Mouse (Mus musculus) MEL (cell line): ENCODE data around the gene Tep1. TPM values are rescaled to one million over a fixed set of nuclear protein-coding genes. Genes with fewer than 3 reads are reported as not detected.

Experiments
- DNase-seq: peaks from one replicate; pipeline ENCODE4 v3.0.0; 2011; ENCODE audit warnings: low read depth, low spot score
- H3K27ac ChIP-seq: 2 replicates; pipeline ENCODE4 v1.5.1; 2012; ENCODE audit warnings: low read depth, mild to moderate bottlenecking, control low read depth, low read length, moderate library complexity; ENCODE audit not compliant: control insufficient read depth
- H3K27me3 ChIP-seq, 2 experiments: fragments of 150-350 bp in 1 of 2; sonication (generic) in 1 of 2; 2 replicates each; pipeline ENCODE4 v1.6.1; 2012; ENCODE audit warnings: low read length in 2 of 2, mild to moderate bottlenecking in 2 of 2, improper control_type of control experiment in 1 of 2, moderate library complexity in 1 of 2; ENCODE audit not compliant: insufficient read depth in 2 of 2, control insufficient read depth in 1 of 2
- H3K36me3 ChIP-seq, 2 experiments: 2 replicates each; pipeline ENCODE4 v1.6.1; 2012 to 2014; ENCODE audit warnings: low read length in 2 of 2, improper control_type of control experiment in 1 of 2, inconsistent platforms in 1 of 2, mild to moderate bottlenecking in 1 of 2; ENCODE audit not compliant: insufficient read depth in 2 of 2, control insufficient read depth in 1 of 2
- H3K4me1 ChIP-seq, 2 experiments: fragments of 150-350 bp in 1 of 2; sonication (generic) in 1 of 2; 2 replicates each; pipeline ENCODE4 v1.6.1; 2012; ENCODE audit warnings: low read length in 2 of 2, improper control_type of control experiment in 1 of 2, mild to moderate bottlenecking in 1 of 2; ENCODE audit not compliant: insufficient read depth in 2 of 2, control insufficient read depth in 1 of 2
- H3K4me3 ChIP-seq, 2 experiments: fragments of 150-350 bp in 1 of 2; sonication (generic) in 1 of 2; 2 replicates each; pipeline ENCODE4 v1.5.1; 2012; ENCODE audit warnings: low read depth in 2 of 2, low read length in 2 of 2, mild to moderate bottlenecking in 2 of 2, moderate library complexity in 2 of 2, control low read depth in 1 of 2, improper control_type of control experiment in 1 of 2; ENCODE audit not compliant: control insufficient read depth in 1 of 2, insufficient read depth in 1 of 2
- H3K79me2 ChIP-seq: 2 replicates; pipeline ENCODE4 v1.6.1; 2012; ENCODE audit warnings: mild to moderate bottlenecking, low read length, moderate library complexity; ENCODE audit not compliant: control insufficient read depth, poor library complexity, insufficient read depth
- H3K9ac ChIP-seq: 2 replicates; pipeline ENCODE4 v1.6.1; 2012; ENCODE audit warnings: low read depth, mild to moderate bottlenecking, control low read depth, low read length, moderate library complexity; ENCODE audit not compliant: control insufficient read depth, poor library complexity, severe bottlenecking
- H3K9me3 ChIP-seq: fragments of 150-350 bp; sonication (generic); replicated peaks from 2 replicates; pipeline ENCODE4 v1.6.1; 2012; ENCODE audit warnings: mild to moderate bottlenecking, low read length, improper control_type of control experiment, moderate library complexity; ENCODE audit not compliant: insufficient read depth
- CHD2 ChIP-seq: IDR thresholded peaks from 2 replicates; pipeline ENCODE4 v1.6.1; 2011; ENCODE audit warnings: low read length, improper control_type of control experiment
- CTCF ChIP-seq, 3 experiments: IDR thresholded peaks in 2 of 3; conservative IDR thresholded peaks in 1 of 3; 2 replicates each; pipeline ENCODE4 v1.5.1; 2011 to 2012; ENCODE audit warnings: low read length in 3 of 3, low read depth in 2 of 3, mild to moderate bottlenecking in 2 of 3, improper control_type of control experiment in 1 of 3, inconsistent platforms in 1 of 3, mixed read lengths in 1 of 3, moderate library complexity in 1 of 3; ENCODE audit not compliant: control insufficient read depth in 1 of 3, insufficient read depth in 1 of 3, poor library complexity in 1 of 3, severe bottlenecking in 1 of 3
- E2F4 ChIP-seq: IDR thresholded peaks from 2 replicates; pipeline ENCODE4 v1.6.1; 2011; ENCODE audit warnings: low read depth, low read length, improper control_type of control experiment, borderline replicate concordance
- JUND ChIP-seq: IDR thresholded peaks from 2 replicates; pipeline ENCODE4 v1.6.1; 2011; ENCODE audit warnings: low read depth, mild to moderate bottlenecking, improper control_type of control experiment, low read length
- MEF2A ChIP-seq: IDR thresholded peaks from 2 replicates; pipeline ENCODE4 v1.6.1; 2014; ENCODE audit warnings: low read depth, mild to moderate bottlenecking, inconsistent platforms, low read length, improper control_type of control experiment; ENCODE audit not compliant: poor library complexity, insufficient replicate concordance, severe bottlenecking; ENCODE audit errors: extremely low read depth
- MXI1 ChIP-seq: IDR thresholded peaks from 2 replicates; pipeline ENCODE4 v1.6.1; 2011; ENCODE audit warnings: mild to moderate bottlenecking, low read depth, low read length, improper control_type of control experiment
- MYB ChIP-seq: IDR thresholded peaks from 2 replicates; pipeline ENCODE4 v1.6.1; 2011; ENCODE audit warnings: mild to moderate bottlenecking, low read depth, low read length, improper control_type of control experiment
- MYC ChIP-seq: IDR thresholded peaks from 2 replicates; pipeline ENCODE4 v1.6.1; 2011; ENCODE audit warnings: low read depth, mild to moderate bottlenecking, low read length, improper control_type of control experiment, moderate library complexity
- NELFE ChIP-seq: IDR thresholded peaks from 2 replicates; pipeline ENCODE4 v1.6.1; 2011; ENCODE audit warnings: low read depth, low read length, improper control_type of control experiment
- POLR2A ChIP-seq, 2 experiments: IDR thresholded peaks; 2 replicates each; pipeline ENCODE4 v1.6.1; 2011 to 2012; ENCODE audit warnings: low read length in 2 of 2, mild to moderate bottlenecking in 2 of 2, control low read depth in 1 of 2, improper control_type of control experiment in 1 of 2, low read depth in 1 of 2, moderate library complexity in 1 of 2; ENCODE audit not compliant: control insufficient read depth in 1 of 2, insufficient read depth in 1 of 2, poor library complexity in 1 of 2
- TBP ChIP-seq: IDR thresholded peaks from 2 replicates; pipeline ENCODE4 v1.8.0; 2011; ENCODE audit warnings: low read depth, low read length, improper control_type of control experiment
- ZKSCAN1 ChIP-seq: IDR thresholded peaks from 2 replicates; pipeline ENCODE4 v1.6.1; 2012; ENCODE audit warnings: low read depth, mild to moderate bottlenecking, inconsistent platforms, low read length, improper control_type of control experiment, moderate library complexity
- ZMIZ1 ChIP-seq: IDR thresholded peaks from 2 replicates; pipeline ENCODE4 v1.6.1; 2012; ENCODE audit warnings: low read depth, mild to moderate bottlenecking, inconsistent platforms, low read length, improper control_type of control experiment, moderate library complexity
- polyA plus RNA-seq, 2 experiments: library from polyadenylated mRNA; stranded (reverse) in 1 of 2; unstranded in 1 of 2; fragments of >175 nt in 1 of 2; fragments of >200 nt in 1 of 2; gene quantifications; 2 replicates each; pipeline versions ENCODE4 v1.2.1 to v1.2.4; 2012; ENCODE audit warnings: low replicate concordance in 2 of 2, low read depth in 1 of 2; ENCODE audit not compliant: insufficient read length in 2 of 2, insufficient read depth in 1 of 2, missing spikeins in 1 of 2
- total RNA-seq: library from RNA; depleted of rRNA; stranded (reverse); fragments of 300-350 nt; gene quantifications from 2 replicates; pipeline ENCODE4 v1.2.3, GENCODE M21; 2012

Gene Tep1
- total and polyA plus RNA-seq, 3 experiments: 13.7 to 36.8 TPM; not detected in 1

GRCm38 (mm10) chr14:50802441-50802840 is 67.9 kb downstream of the Tep1 start:
- peak overlapping the region; percentile 58 for H3K27ac ChIP-seq
- H3K4me3 ChIP-seq: peak overlapping the region; percentile 86 to 97

DNA sequence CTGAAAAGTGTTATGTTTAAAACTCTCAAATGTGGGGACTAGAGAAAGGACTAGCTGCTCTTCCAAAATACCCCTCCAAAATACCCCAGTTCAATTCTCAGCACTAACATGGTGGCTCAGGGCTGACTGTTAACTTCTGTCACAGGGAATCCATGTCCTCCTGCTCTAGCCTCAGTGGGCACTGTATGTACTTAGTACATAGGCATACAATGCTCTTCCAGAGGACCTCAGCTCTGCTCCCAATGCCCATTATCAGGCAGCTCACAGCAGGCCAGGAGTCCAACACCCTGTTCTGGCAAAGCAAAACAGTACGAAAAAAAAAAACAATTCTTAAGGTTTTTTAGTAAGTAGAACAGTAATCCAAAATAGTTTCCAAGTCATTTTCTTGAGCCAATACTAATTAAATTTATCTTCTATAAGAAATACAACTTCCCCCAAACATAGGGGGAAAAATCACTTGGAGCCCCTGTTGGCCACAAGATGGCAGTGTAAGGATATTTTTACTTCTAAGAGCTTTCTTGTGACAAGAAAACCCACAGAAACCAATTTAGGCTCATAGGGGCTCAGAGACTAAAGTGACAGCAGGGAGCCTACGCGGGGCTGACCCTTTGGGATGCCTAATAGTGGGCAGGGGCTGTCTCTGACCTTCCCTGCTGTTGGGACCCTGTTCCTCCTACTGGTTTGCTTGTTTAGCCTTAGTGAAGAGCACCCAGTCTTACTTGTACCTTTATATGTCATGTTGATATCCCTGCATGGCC is 70.7 kb downstream of the Tep1 start:
- H3K36me3 ChIP-seq: peaks cover 17 to 29% of the 10 kb centered on the region in 2 experiments
- H3K4me1 ChIP-seq: peaks cover 0 to 10% of the 10 kb centered on the region in 2 experiments; a peak in 2 of 4 replicates
- H3K9me3 ChIP-seq: no peaks in the 10 kb centered on the region
- peak overlapping the region; percentile 62 for H3K9ac ChIP-seq
- TF ChIP-seq ZMIZ1 (no peak), CHD2 (no peak), CTCF (IDR thresholded peaks at IDR 0.05 in 2 of 3, conservative IDR thresholded peaks at IDR 0.05 in 1 of 3; ENCODE audit: control insufficient read depth in 1 of 3, insufficient read depth in 1 of 3, low read depth in 2 of 3, low read length in 3 of 3, poor library complexity in 1 of 3, severe bottlenecking in 1 of 3) (peak in 1 of 3 experiments; percentile 38; a peak in 2 of 6 replicates), ZKSCAN1 (no peak), E2F4 (no peak), JUND (no peak), MXI1 (no peak), TBP (no peak), MYC (no peak), MEF2A (no peak), POLR2A (IDR thresholded peaks at IDR 0.05; ENCODE audit: control insufficient read depth in 1 of 2, insufficient read depth in 1 of 2, low read depth in 1 of 2, low read length in 2 of 2, poor library complexity in 1 of 2) (peak in 1 of 2 experiments; percentile 8; a peak in 1 of 4 replicates), NELFE (no peak)
- H3K79me2 ChIP-seq: peaks cover 48% of the 10 kb centered on the region
- H3K27me3 ChIP-seq: no peaks in the 10 kb centered on the region
- H3K27ac ChIP-seq: peak overlapping the region; percentile 38
- H3K4me3 ChIP-seq: peak overlapping the region; percentile 7 to 24; a peak in 3 of 4 replicates
- DNase-seq: peak; percentile 83

More at GRCm38 (mm10) chr14:50802441-50802840, 67.9 kb downstream of the Tep1 start:
- Histone ChIP-seq H3K79me2 (peaks cover 53% of the 10 kb centered on the region), H3K9me3 (no peaks in the 10 kb centered on the region), H3K36me3 (peaks cover 16 to 29% of the 10 kb centered on the region in 2 experiments), H3K4me1 (peaks cover 0 to 12% of the 10 kb centered on the region in 2 experiments; a peak in 2 of 4 replicates), H3K27me3 (no peaks in the 10 kb centered on the region), H3K9ac (peak overlapping the region; percentile 97)
- DNase-seq: peak; percentile 65
- peak in 1 of 2 experiments; percentile 68; a peak in 2 of 4 replicates for TF ChIP-seq POLR2A (IDR thresholded peaks at IDR 0.05; ENCODE audit: control insufficient read depth in 1 of 2, insufficient read depth in 1 of 2, low read depth in 1 of 2, low read length in 2 of 2, poor library complexity in 1 of 2)
- TF ChIP-seq MYB: no peak
